Mouse (Mus musculus): Measurements from ENCODE around the gene Nupl1. TPM values are rescaled to one million over a fixed set of nuclear protein-coding genes. Genes with fewer than 3 reads are reported as not detected.

Nupl1 gene
- total and polyA plus RNA-seq, 3 experiments: not detected

GRCm38 (mm10) chr14:60178571-60178955, 72.7 kb downstream of the Nupl1 start:
- no peak for DNase-seq
- WGBS: 48% methylated on average over 2 of the region's 2 CpGs
- intact Hi-C loops (cut with DNase I): no loop called here
- Histone ChIP-seq H3K36me3 (ENCODE audit: control insufficient read depth, insufficient read depth, low read length) (no peaks in the 10 kb centered on the region), H3K79me2 (replicated peaks; ENCODE audit: control insufficient read depth, insufficient read depth, low read length) (no peaks in the 10 kb centered on the region), H3K9ac (ENCODE audit: low read depth, low read length) (no peak overlapping the region), H3K27me3 (ENCODE audit: control insufficient read depth, insufficient read depth, low read length) (no peaks in the 10 kb centered on the region; the same call in 1 of the 2 replicates), H3K4me1 (ENCODE audit: control insufficient read depth, insufficient read depth, low read length) (no peaks in the 10 kb centered on the region), H3K4me3 (no peak overlapping the region), H3K27ac (no peak overlapping the region)
- TF ChIP-seq EP300 (IDR thresholded peaks at IDR 0.05; ENCODE audit: insufficient read depth, low read depth, low read length) (no peak), CTCF (IDR thresholded peaks at IDR 0.05) (no peak), POLR2A (IDR thresholded peaks at IDR 0.05; ENCODE audit: insufficient read depth, low read depth, low read length) (no peak)

GRCm38 (mm10) chr14:60177614-60178570, 73.3 kb downstream of the Nupl1 start:
- Histone ChIP-seq H3K27me3 (ENCODE audit: control insufficient read depth, insufficient read depth, low read length) (no peaks in the 10 kb centered on the region; the same call in 1 of the 2 replicates), H3K27ac (no peak overlapping the region), H3K79me2 (replicated peaks; ENCODE audit: control insufficient read depth, insufficient read depth, low read length) (no peaks in the 10 kb centered on the region), H3K9ac (ENCODE audit: low read depth, low read length) (peak overlapping the region; percentile 46), H3K36me3 (ENCODE audit: control insufficient read depth, insufficient read depth, low read length) (no peaks in the 10 kb centered on the region), H3K4me3 (peak overlapping the region; percentile 62), H3K4me1 (ENCODE audit: control insufficient read depth, insufficient read depth, low read length) (no peaks in the 10 kb centered on the region)
- 25% methylated on average over 36 of the region's 37 CpGs for WGBS
- DNase-seq: no peak
- intact Hi-C loops (cut with DNase I): no loop called here
- TF ChIP-seq EP300 (IDR thresholded peaks at IDR 0.05; ENCODE audit: insufficient read depth, low read depth, low read length) (no peak), CTCF (IDR thresholded peaks at IDR 0.05) (no peak), POLR2A (IDR thresholded peaks at IDR 0.05; ENCODE audit: insufficient read depth, low read depth, low read length) (no peak)

GRCm38 (mm10) chr14:60176891-60177613, 74.2 kb downstream of the Nupl1 start:
- H3K4me1 ChIP-seq (ENCODE audit: control insufficient read depth, insufficient read depth, low read length): no peaks in the 10 kb centered on the region
- H3K27ac ChIP-seq: peak overlapping the region; percentile 40; the same call in 1 of the 2 replicates

GRCm38 (mm10) chr14:60176469-60176890, 74.8 kb downstream of the Nupl1 start:
- H3K9ac ChIP-seq (ENCODE audit: low read depth, low read length): peak overlapping the region; percentile 46
- no peaks in the 10 kb centered on the region; the same call in 1 of the 2 replicates for H3K27me3 ChIP-seq (ENCODE audit: control insufficient read depth, insufficient read depth, low read length)
- H3K79me2 ChIP-seq (replicated peaks; ENCODE audit: control insufficient read depth, insufficient read depth, low read length): no peaks in the 10 kb centered on the region
- no peak for DNase-seq
- TF ChIP-seq EP300 (IDR thresholded peaks at IDR 0.05; ENCODE audit: insufficient read depth, low read depth, low read length) (no peak), CTCF (IDR thresholded peaks at IDR 0.05) (no peak), POLR2A (IDR thresholded peaks at IDR 0.05; ENCODE audit: insufficient read depth, low read depth, low read length) (no peak)
- WGBS: 40% methylated on average over 9 of the region's 9 CpGs
- H3K4me1 ChIP-seq (ENCODE audit: control insufficient read depth, insufficient read depth, low read length): peaks cover 2% of the 10 kb centered on the region; the same call in 1 of the 2 replicates
- no peaks in the 10 kb centered on the region for H3K36me3 ChIP-seq (ENCODE audit: control insufficient read depth, insufficient read depth, low read length)
- peak overlapping the region; percentile 62; the same call in 1 of the 2 replicates for H3K4me3 ChIP-seq
- intact Hi-C loops (cut with DNase I): no loop called here
- no peak overlapping the region for H3K27ac ChIP-seq

More at GRCm38 (mm10) chr14:60176891-60177613, 74.2 kb downstream of the Nupl1 start:
- no peaks in the 10 kb centered on the region for H3K79me2 ChIP-seq (replicated peaks; ENCODE audit: control insufficient read depth, insufficient read depth, low read length)
- H3K4me3 ChIP-seq: peak overlapping the region; percentile 62
- intact Hi-C loops (cut with DNase I): no loop called here
- WGBS: under 1% methylated on average over 80 of the region's 84 CpGs
- no peaks in the 10 kb centered on the region; the same call in 1 of the 2 replicates for H3K27me3 ChIP-seq (ENCODE audit: control insufficient read depth, insufficient read depth, low read length)
- H3K9ac ChIP-seq (ENCODE audit: low read depth, low read length): peak overlapping the region; percentile 46
- peak; percentile 39 to 47 for DNase-seq
- no peaks in the 10 kb centered on the region for H3K36me3 ChIP-seq (ENCODE audit: control insufficient read depth, insufficient read depth, low read length)
- no peak for TF ChIP-seq EP300 (IDR thresholded peaks at IDR 0.05; ENCODE audit: insufficient read depth, low read depth, low read length)
- TF ChIP-seq CTCF (IDR thresholded peaks at IDR 0.05): no peak
- no peak for TF ChIP-seq POLR2A (IDR thresholded peaks at IDR 0.05; ENCODE audit: insufficient read depth, low read depth, low read length)

- intact Hi-C loops (cut with DNase I): no loop called here
- H3K27ac ChIP-seq: no peak overlapping the region
- H3K4me1 ChIP-seq (ENCODE audit: control insufficient read depth, insufficient read depth, low read length): peaks cover 2% of the 10 kb centered on the region; the same call in 1 of the 2 replicates
- H3K27me3 ChIP-seq (ENCODE audit: control insufficient read depth, insufficient read depth, low read length): no peaks in the 10 kb centered on the region; the same call in 1 of the 2 replicates
- no peaks in the 10 kb centered on the region for H3K36me3 ChIP-seq (ENCODE audit: control insufficient read depth, insufficient read depth, low read length)
- 42% methylated on average over 12 of the region's 12 CpGs for WGBS
- H3K9ac ChIP-seq (ENCODE audit: low read depth, low read length): no peak overlapping the region
- no peak overlapping the region for H3K4me3 ChIP-seq
- H3K79me2 ChIP-seq (replicated peaks; ENCODE audit: control insufficient read depth, insufficient read depth, low read length): no peaks in the 10 kb centered on the region
- 0 out of 2 replicates have a peak, but pooled peaks have one; percentile 15 for TF ChIP-seq EP300 (IDR thresholded peaks at IDR 0.05; ENCODE audit: insufficient read depth, low read depth, low read length)
- no peak for TF ChIP-seq POLR2A (IDR thresholded peaks at IDR 0.05; ENCODE audit: insufficient read depth, low read depth, low read length)
- DNase-seq: peak in 1 of 2 experiments; percentile 20
Observed at GRCm38 (mm10) chr14:60172286-60173055, 78.8 kb downstream of the Nupl1 start.

All from heart, adult 2 months (tissue).